Mouse (Mus musculus) embryonic facial prominence, embryonic 12.5 days (tissue): ENCODE data around the gene Morc3. TPM values are rescaled to one million over a fixed set of nuclear protein-coding genes. Genes with fewer than 3 reads are reported as not detected.

Source experiments
- ATAC-seq: fragments of 200-750 bp; cut with Nextera tagmentation; 2 replicates; pipeline ENCODE4 v1.8.0; 2017; ENCODE audit not compliant: insufficient number of reproducible peaks, insufficient read depth, low FRiP score, low TSS enrichment
- H3K27ac ChIP-seq: fragments of 300-500 bp; sonication (generic); 2 replicates; pipeline ENCODE4 v1.5.1; 2016; ENCODE audit warnings: mild to moderate bottlenecking
- H3K27me3 ChIP-seq: fragments of 300-500 bp; sonication (generic); 2 replicates; pipeline ENCODE4 v1.6.1; 2016; ENCODE audit warnings: mild to moderate bottlenecking, moderate library complexity
- H3K36me3 ChIP-seq: fragments of 300-500 bp; sonication (generic); 2 replicates; pipeline ENCODE4 v1.6.1; 2016; ENCODE audit warnings: mild to moderate bottlenecking
- H3K4me1 ChIP-seq: fragments of 300-500 bp; sonication (generic); 2 replicates; pipeline ENCODE4 v1.6.1; 2016
- H3K4me2 ChIP-seq: fragments of 300-500 bp; sonication (generic); replicated peaks from 2 replicates; pipeline ENCODE4 v1.6.1; 2016; ENCODE audit warnings: mild to moderate bottlenecking, moderate library complexity
- H3K4me3 ChIP-seq: fragments of 300-500 bp; sonication (generic); 2 replicates; pipeline ENCODE4 v1.5.1; 2016; ENCODE audit warnings: mild to moderate bottlenecking
- H3K9ac ChIP-seq: fragments of 300-500 bp; sonication (generic); 2 replicates; pipeline ENCODE4 v1.6.1; 2016; ENCODE audit warnings: mild to moderate bottlenecking, moderate library complexity
- H3K9me3 ChIP-seq: fragments of 300-500 bp; sonication (generic); 2 replicates; pipeline ENCODE4 v1.6.1; 2016; ENCODE audit warnings: mild to moderate bottlenecking, moderate library complexity
- WGBS: fragments of 180-500 bp; shearing (Covaris S2); methylation state at CpG from one replicate; pipeline ENCODE4 v1.1.7; 2016; 5-methylcytosine and 5-hydroxymethylcytosine counted together
- polyA plus RNA-seq: library from polyadenylated mRNA; unstranded; fragments of >200 nt; fragmentation: Nextera tagmentation; extraction: Ambion mirVana; gene quantifications from 2 replicates; pipeline ENCODE4 v1.2.1, GENCODE M21; 2016

The Morc3 gene
- 36.9 and 42.3 TPM in 2 replicates for polyA plus RNA-seq

DNA sequence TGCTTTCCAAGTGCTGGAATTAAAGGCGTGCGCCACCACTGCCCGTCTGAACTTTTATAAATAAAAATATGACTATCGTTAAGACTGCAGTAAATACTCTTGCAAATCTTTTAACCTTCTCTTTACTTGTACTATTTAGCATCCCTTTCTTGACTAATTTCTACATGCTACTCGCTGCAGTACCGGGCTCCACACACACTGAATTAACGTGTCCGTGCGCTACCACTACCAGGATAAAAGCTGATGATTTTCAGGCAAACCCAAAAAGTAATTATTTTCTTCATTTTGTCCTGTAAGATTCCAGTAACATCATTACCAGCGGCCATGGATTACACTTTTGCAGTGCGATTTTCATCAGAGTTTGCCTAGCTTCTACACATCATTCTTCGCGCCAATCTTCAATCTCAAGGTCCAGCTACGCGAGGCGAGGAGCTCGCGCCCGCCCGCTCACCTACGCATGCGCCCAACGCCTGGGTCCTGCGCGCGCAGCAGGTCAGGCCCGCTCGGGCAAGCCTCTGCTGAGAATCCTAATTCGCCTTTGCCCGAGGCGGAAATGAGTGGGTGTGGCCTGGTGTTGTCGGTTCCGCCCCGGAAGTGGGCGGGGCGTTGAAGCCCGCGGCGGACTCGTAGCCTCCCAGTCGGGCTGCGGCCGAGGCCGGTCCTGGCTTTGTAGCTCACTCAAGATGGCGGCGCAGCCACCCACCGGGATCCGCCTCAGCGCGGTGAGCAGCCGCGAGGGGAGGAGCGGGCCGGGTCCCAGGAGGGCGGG, at the start of gene Morc3:
TSS of gene Morc3 (plus strand) at position 495 of the 769 bp plus-strand sequence.
- peak; percentile 93 for ATAC-seq
- peak within 1 kb of the TSS; percentile 94 for H3K27ac ChIP-seq
- H3K4me2 ChIP-seq: peak within 1 kb of the TSS; percentile 70
- H3K4me3 ChIP-seq: peak within 1 kb of the TSS; percentile 94
- H3K36me3 ChIP-seq: 0 out of 2 replicates have a peak, but pooled peaks cover 2% of the 10 kb centered on the region
- WGBS: 11% methylated on average over 55 of the region's 55 CpGs
- H3K9me3 ChIP-seq: 0 out of 2 replicates have a peak, but pooled peaks cover 4% of the 10 kb centered on the region
- H3K9ac ChIP-seq: peak within 1 kb of the TSS; percentile 88
- peaks cover 5% of the 10 kb centered on the region for H3K4me1 ChIP-seq
- H3K27me3 ChIP-seq: no peaks in the 10 kb centered on the region

GRCm38 (mm10) chr16:93784175-93784574, 47.7 kb upstream of the Morc3 start:
- Histone ChIP-seq H3K9me3 (peaks cover 5% of the 10 kb centered on the region; the same call in 1 of the 2 replicates), H3K4me2 (no peak overlapping the region), H3K9ac (no peak overlapping the region), H3K4me1 (no peaks in the 10 kb centered on the region), H3K4me3 (no peak overlapping the region), H3K27me3 (no peaks in the 10 kb centered on the region), H3K36me3 (peaks cover 4% of the 10 kb centered on the region; the same call in 1 of the 2 replicates), H3K27ac (no peak overlapping the region)
- WGBS: 91% methylated on average over 7 of the region's 7 CpGs
- no peak for ATAC-seq

DNA sequence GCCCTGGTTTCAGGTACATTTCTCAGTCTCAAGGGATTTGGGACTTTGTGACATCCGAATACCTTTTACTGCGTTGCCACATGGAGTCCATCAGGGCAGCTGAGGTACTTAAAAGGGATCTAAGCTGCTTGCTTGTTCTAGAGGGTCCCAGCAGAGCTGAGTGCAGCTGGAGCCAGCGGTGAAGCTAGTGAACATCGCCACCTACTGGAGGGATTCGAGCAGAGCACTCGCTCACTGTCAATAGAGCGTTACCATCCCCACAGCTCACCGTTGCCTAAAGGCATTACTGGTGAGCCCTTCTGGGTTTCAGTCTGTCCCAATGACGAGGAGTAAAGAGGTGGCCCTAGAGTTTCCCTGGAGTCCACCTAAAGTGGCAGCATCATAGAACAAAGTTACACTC, 46.1 kb upstream of the Morc3 start:
- Histone ChIP-seq H3K9ac (no peak overlapping the region), H3K27ac (no peak overlapping the region), H3K27me3 (no peaks in the 10 kb centered on the region), H3K4me2 (no peak overlapping the region), H3K9me3 (peaks cover 5% of the 10 kb centered on the region; the same call in 1 of the 2 replicates), H3K4me3 (no peak overlapping the region), H3K36me3 (peaks cover 4% of the 10 kb centered on the region; the same call in 1 of the 2 replicates), H3K4me1 (0 out of 2 replicates have a peak, but pooled peaks cover 1% of the 10 kb centered on the region)
- peak; percentile 48; the same call in 1 of the 2 replicates for ATAC-seq
- 3% methylated on average over 9 of the region's 9 CpGs for WGBS

DNA sequence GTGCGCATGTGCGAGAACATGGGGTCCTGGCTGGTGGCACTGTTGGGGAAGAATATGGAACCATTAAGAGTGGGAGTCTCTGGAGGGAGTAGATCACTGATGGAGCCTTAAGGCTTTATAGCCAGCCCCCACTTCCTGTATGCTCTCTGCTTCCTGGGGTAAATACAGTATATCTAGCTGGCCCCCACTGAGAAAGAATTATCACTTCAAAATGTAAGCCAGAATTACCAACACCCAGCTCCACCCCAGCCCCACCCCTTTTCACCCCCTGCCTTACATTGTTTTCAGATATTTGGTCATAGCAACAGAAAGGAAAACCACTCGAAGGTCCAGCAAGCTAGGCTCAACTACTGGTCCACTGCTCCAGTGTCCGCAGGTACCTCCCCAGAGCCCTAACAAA, 43.5 kb upstream of the Morc3 start:
- H3K4me1 ChIP-seq: 0 out of 2 replicates have a peak, but pooled peaks cover 3% of the 10 kb centered on the region
- no peak overlapping the region for H3K4me2 ChIP-seq
- no peaks in the 10 kb centered on the region for H3K27me3 ChIP-seq
- H3K27ac ChIP-seq: no peak overlapping the region
- H3K4me3 ChIP-seq: no peak overlapping the region
- H3K9me3 ChIP-seq: peaks cover 5% of the 10 kb centered on the region; the same call in 1 of the 2 replicates
- H3K9ac ChIP-seq: no peak overlapping the region
- 89% methylated on average over 4 of the region's 4 CpGs for WGBS
- peaks cover 4% of the 10 kb centered on the region; the same call in 1 of the 2 replicates for H3K36me3 ChIP-seq
- ATAC-seq: no peak

- Histone ChIP-seq H3K36me3 (peaks cover 3% of the 10 kb centered on the region; the same call in 1 of the 2 replicates), H3K9me3 (peaks cover 4% of the 10 kb centered on the region; the same call in 1 of the 2 replicates), H3K4me1 (0 out of 2 replicates have a peak, but pooled peaks cover 3% of the 10 kb centered on the region), H3K4me2 (no peak overlapping the region), H3K4me3 (no peak overlapping the region), H3K9ac (no peak overlapping the region), H3K27me3 (no peaks in the 10 kb centered on the region), H3K27ac (no peak overlapping the region)
- 97% methylated on average over 8 of the region's 8 CpGs for WGBS
- no peak for ATAC-seq
Measured at GRCm38 (mm10) chr16:93788881-93789280, 43.0 kb upstream of the Morc3 start.

- H3K27ac ChIP-seq: 0 out of 2 replicates have a peak overlapping the region, but pooled peaks have one; percentile 57
- H3K9ac ChIP-seq: no peak overlapping the region
- H3K4me3 ChIP-seq: no peak overlapping the region
- H3K27me3 ChIP-seq: no peaks in the 10 kb centered on the region
- H3K4me2 ChIP-seq: no peak overlapping the region
- H3K4me1 ChIP-seq: 0 out of 2 replicates have a peak, but pooled peaks cover 3% of the 10 kb centered on the region
- WGBS: 26% methylated on average over 5 of the region's 5 CpGs
- no peaks in the 10 kb centered on the region for H3K36me3 ChIP-seq
- no peak for ATAC-seq
- no peaks in the 10 kb centered on the region for H3K9me3 ChIP-seq
Measured at GRCm38 (mm10) chr16:93789971-93790755, 41.8 kb upstream of the Morc3 start.

DNA sequence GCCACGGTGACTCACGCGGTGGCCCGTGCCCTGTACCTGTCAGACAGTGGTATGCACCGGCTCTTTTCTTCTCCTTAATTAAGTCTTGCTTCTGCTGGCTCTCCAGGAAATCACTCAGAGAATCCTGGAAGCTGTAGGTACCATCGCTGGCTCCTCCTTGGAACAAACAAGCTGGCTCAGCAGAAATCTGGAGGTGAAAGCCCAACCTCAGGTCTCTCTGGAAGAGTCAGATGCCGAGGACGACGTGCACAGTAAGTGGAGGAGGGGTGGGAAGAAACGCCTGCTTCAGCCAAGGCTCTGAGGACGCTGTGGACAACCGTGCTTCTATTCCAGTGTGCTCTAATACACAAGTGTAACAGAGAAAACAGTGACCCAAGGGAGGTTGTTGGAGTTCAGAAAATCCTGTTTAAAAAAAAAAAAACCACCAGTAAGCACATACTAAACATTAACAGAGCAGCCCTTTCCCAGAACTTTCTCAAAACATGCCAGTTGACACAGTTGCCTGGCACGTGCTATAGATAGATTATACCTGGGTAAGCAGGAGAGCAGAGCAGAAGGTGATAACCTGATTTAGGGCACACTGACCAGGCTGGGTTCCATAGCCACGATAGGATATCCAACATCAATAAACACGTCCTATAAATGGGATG, 38.8 kb upstream of the Morc3 start:
- Histone ChIP-seq H3K9me3 (no peaks in the 10 kb centered on the region), H3K4me2 (no peak overlapping the region), H3K36me3 (no peaks in the 10 kb centered on the region), H3K4me3 (no peak overlapping the region), H3K27me3 (no peaks in the 10 kb centered on the region), H3K9ac (0 out of 2 replicates have a peak overlapping the region, but pooled peaks have one; percentile 24), H3K4me1 (peaks cover 7% of the 10 kb centered on the region; the same call in 1 of the 2 replicates), H3K27ac (no peak overlapping the region)
- no peak for ATAC-seq
- 78% methylated on average over 15 of the region's 15 CpGs for WGBS

DNA sequence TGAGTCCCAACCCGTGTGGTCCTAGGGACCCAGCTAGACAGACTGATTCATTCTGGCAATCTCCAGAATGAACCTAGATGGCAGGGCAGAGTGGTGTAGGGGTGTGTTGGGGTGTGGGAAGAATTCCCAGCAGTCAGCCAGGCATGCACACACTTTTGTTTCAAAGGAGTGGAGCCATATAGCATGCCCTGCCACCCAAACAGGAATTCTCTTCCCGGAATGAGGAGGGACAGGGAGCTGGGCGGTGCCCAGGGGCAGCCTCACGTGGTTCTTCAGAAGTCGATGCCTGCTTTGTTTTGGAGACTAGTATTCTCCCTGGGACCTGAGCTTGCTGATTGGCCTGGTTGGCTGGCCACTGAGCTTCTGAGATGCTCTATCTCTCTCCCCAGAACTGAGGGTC, 37.1 kb upstream of the Morc3 start:
- H3K4me3 ChIP-seq: no peak overlapping the region
- peaks cover 7% of the 10 kb centered on the region; the same call in 1 of the 2 replicates for H3K4me1 ChIP-seq
- H3K9ac ChIP-seq: no peak overlapping the region
- no peaks in the 10 kb centered on the region for H3K9me3 ChIP-seq
- no peak overlapping the region for H3K27ac ChIP-seq
- H3K27me3 ChIP-seq: no peaks in the 10 kb centered on the region
- 83% methylated on average over 5 of the region's 5 CpGs for WGBS
- ATAC-seq: no peak
- H3K36me3 ChIP-seq: no peaks in the 10 kb centered on the region
- H3K4me2 ChIP-seq: no peak overlapping the region

- no peak for ATAC-seq
- no peak overlapping the region for H3K4me2 ChIP-seq
- H3K4me1 ChIP-seq: peaks cover 7% of the 10 kb centered on the region; the same call in 1 of the 2 replicates
- H3K27ac ChIP-seq: no peak overlapping the region
- WGBS: 95% methylated on average over 5 of the region's 5 CpGs
- H3K9me3 ChIP-seq: no peaks in the 10 kb centered on the region
- H3K36me3 ChIP-seq: no peaks in the 10 kb centered on the region
- no peak overlapping the region for H3K9ac ChIP-seq
- no peaks in the 10 kb centered on the region for H3K27me3 ChIP-seq
- no peak overlapping the region for H3K4me3 ChIP-seq
Measured at GRCm38 (mm10) chr16:93795391-93795790, 36.5 kb upstream of the Morc3 start.

DNA sequence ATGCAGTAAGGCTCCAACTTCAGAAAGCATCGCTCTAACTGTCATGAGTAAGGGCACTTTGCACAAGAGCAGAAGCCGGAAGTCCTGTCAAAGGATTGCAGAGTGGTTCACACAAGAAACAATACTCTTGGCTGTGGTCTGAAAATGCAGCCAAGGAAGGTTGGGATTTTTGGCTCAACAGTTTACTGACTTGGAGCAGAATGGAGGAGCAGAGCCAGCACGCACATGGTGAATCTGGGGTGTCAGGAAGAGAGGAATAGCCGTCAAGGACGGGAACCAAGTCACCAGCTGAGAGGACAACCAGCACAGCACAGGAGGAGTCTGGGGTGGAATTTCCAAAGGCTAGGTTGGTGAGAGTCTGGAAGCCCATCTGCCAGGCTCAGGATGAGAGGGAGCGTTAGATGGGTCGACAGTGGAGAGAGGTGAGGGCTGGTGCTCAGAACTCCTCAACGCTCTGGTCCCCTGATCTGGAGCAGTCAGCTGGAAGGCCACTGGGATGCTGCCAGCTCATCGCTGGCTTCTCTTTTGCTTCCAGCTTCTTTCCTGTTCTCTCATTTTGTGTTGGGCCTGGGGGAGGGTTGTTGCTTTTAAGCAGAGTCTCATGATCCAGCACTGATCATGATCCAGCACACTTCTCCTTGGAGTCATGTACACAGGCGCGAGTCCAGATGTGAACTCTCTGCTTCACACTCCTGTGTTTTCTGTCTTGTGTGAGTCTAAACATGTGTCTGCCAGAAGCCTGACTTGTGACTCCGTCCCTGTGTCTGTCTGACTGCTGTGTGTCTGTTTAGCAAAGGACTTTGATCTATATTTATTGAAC, 34.7 kb upstream of the Morc3 start:
- no peak overlapping the region for H3K27ac ChIP-seq
- peaks cover 4% of the 10 kb centered on the region; the same call in 1 of the 2 replicates for H3K4me1 ChIP-seq

More for the DNA sequence above, 34.7 kb upstream of the Morc3 start:
- Histone ChIP-seq H3K27me3 (no peaks in the 10 kb centered on the region), H3K4me2 (no peak overlapping the region), H3K9me3 (no peaks in the 10 kb centered on the region), H3K9ac (no peak overlapping the region), H3K4me3 (no peak overlapping the region), H3K36me3 (no peaks in the 10 kb centered on the region)
- no peak for ATAC-seq
- WGBS: 81% methylated on average over 12 of the region's 12 CpGs
